16 mouse cellular contexts compared by ENCODE assay signal in the genomic region with DNA sequence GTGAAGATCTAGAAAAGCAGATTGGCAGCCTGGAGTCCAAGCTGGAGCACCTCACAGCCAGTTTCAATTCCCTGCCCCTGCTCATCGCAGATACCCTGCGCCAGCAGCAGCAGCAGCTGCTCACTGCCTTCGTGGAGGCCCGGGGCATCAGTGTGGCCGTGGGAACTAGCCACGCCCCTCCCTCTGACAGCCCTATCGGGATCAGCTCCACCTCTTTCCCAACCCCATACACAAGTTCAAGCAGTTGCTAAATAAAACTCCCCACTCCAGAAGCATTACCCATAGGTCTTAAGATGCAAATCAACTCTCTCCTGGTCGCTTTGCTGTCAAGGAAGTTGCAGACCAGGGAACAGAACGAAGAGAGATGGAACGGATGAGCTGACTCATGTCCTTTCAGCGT. TPM values are rescaled to one million over a fixed set of nuclear protein-coding genes. Genes with fewer than 3 reads are reported as not detected.
DNase-seq lines count a peak whose midpoint lies in the region; ATAC-seq and TF ChIP-seq lines count a peak whose summit lies in the region.
"Had no signal": no experiment of that assay in that cellular context is flagged by ENCODE, and none has a peak within 500 bp of the region (broad histone marks: within the 10 kb centered on the region; RNA-seq: fewer than 3 reads in every experiment).

No protein-coding gene starts in this region.

- no peak for TF ChIP-seq RAD21 in CH12.LX (IDR thresholded peaks at IDR 0.05; ENCODE audit: low read depth, low read length)

- H3K4me2 ChIP-seq in heart, embryonic 12.5 days: peak overlapping the region; percentile 59
- H3K4me2 ChIP-seq in kidney, embryonic 16.5 days (replicated peaks; ENCODE audit: low read depth, low read length): 0 out of 2 replicates have a peak overlapping the region, but pooled peaks have one; percentile 11
- peak overlapping the region; percentile 47; the same call in 1 of the 2 replicates for H3K4me2 ChIP-seq in CH12.LX (ENCODE audit: insufficient read depth, low read depth, poor library complexity, severe bottlenecking)
- H3K4me2 ChIP-seq: embryonic facial prominence, embryonic 15.5 days; forebrain, embryonic 13.5 days; hindbrain, embryonic 14.5 days; kidney, embryonic 15.5 days had no signal

- in situ Hi-C loops in CH12.LX (cut with MboI; ENCODE audit: low pct_ligation_motif_present, low pct_unique_long_range_greater_than_20kb, low sequenced_read_pairs): no loop called here

- H3K36me3 ChIP-seq in heart, embryonic 12.5 days: no peaks in the 10 kb centered on the region
- no peaks in the 10 kb centered on the region for H3K36me3 ChIP-seq in kidney, embryonic 16.5 days (ENCODE audit: insufficient read depth, low read length)
- H3K36me3 ChIP-seq in CH12.LX (replicated peaks in 1 of 2; ENCODE audit: control insufficient read depth in 1 of 2, insufficient read depth in 1 of 2, low read length in 1 of 2): no peaks in the 10 kb centered on the region
- H3K36me3 ChIP-seq in embryonic facial prominence, embryonic 10.5 days (replicated peaks): no peaks in the 10 kb centered on the region
- H3K36me3 ChIP-seq: embryonic facial prominence, embryonic 15.5 days; kidney, embryonic 15.5 days had no signal

- H3K4me3 ChIP-seq in heart, embryonic 12.5 days: peak overlapping the region; percentile 32
- H3K4me3 ChIP-seq in kidney, embryonic 16.5 days (ENCODE audit: low read length): no peak overlapping the region
- no peak overlapping the region for H3K4me3 ChIP-seq in CH12.LX (replicated peaks in 1 of 3; ENCODE audit: low read depth in 2 of 3, low read length in 2 of 3, poor library complexity in 1 of 3)
- H3K4me3 ChIP-seq in embryonic facial prominence, embryonic 10.5 days: no peak overlapping the region
- H3K4me3 ChIP-seq: embryonic facial prominence, embryonic 15.5 days; forebrain, embryonic 13.5 days; gastrocnemius, adult 2 months; kidney, embryonic 15.5 days had no signal

- H3K9me3 ChIP-seq in heart, embryonic 12.5 days (replicated peaks): no peaks in the 10 kb centered on the region
- no peaks in the 10 kb centered on the region for H3K9me3 ChIP-seq in kidney, embryonic 16.5 days (ENCODE audit: low read length)
- H3K9me3 ChIP-seq in CH12.LX (replicated peaks; ENCODE audit: low read length): no peaks in the 10 kb centered on the region
- H3K9me3 ChIP-seq in embryonic facial prominence, embryonic 10.5 days: no peaks in the 10 kb centered on the region
- H3K9me3 ChIP-seq: embryonic facial prominence, embryonic 15.5 days; forebrain, embryonic 13.5 days; kidney, embryonic 15.5 days had no signal

- no peak for TF ChIP-seq EP300 in CH12.LX (IDR thresholded peaks at IDR 0.05; ENCODE audit: low read length)

- TF ChIP-seq CTCF in CH12.LX (conservative IDR thresholded peaks at IDR 0.05 in 1 of 2, IDR thresholded peaks at IDR 0.05 in 1 of 2; ENCODE audit: low read depth in 2 of 2, low read length in 2 of 2): no peak

- no peak overlapping the region for H3K27ac ChIP-seq in heart, embryonic 12.5 days (ENCODE audit: poor library complexity, severe bottlenecking)
- H3K27ac ChIP-seq in kidney, embryonic 16.5 days (ENCODE audit: low read length): no peak overlapping the region
- no peak overlapping the region for H3K27ac ChIP-seq in CH12.LX (ENCODE audit: insufficient read depth, low read depth)
- 0 out of 2 replicates have a peak overlapping the region, but pooled peaks have one; percentile 21 for H3K27ac ChIP-seq in embryonic facial prominence, embryonic 10.5 days (replicated peaks)
- H3K27ac ChIP-seq: embryonic facial prominence, embryonic 15.5 days; forebrain, embryonic 13.5 days; gastrocnemius, adult 2 months; hindbrain, embryonic 14.5 days; kidney, embryonic 15.5 days had no signal

- TF ChIP-seq POLR2A in CH12.LX (IDR thresholded peaks at IDR 0.05; ENCODE audit: low read depth, low read length): no peak

- 14% methylated on average over 11 of the region's 11 CpGs for WGBS in heart, embryonic 12.5 days
- WGBS in kidney, embryonic 16.5 days: 37% methylated on average over 11 of the region's 11 CpGs
- WGBS in embryonic facial prominence, embryonic 10.5 days: 42% methylated on average over 11 of the region's 11 CpGs

- H3K27me3 ChIP-seq in heart, embryonic 12.5 days (replicated peaks): no peaks in the 10 kb centered on the region
- H3K27me3 ChIP-seq in kidney, embryonic 16.5 days (ENCODE audit: insufficient read depth, low read length): no peaks in the 10 kb centered on the region
- no peaks in the 10 kb centered on the region for H3K27me3 ChIP-seq in CH12.LX (replicated peaks)
- H3K27me3 ChIP-seq in embryonic facial prominence, embryonic 10.5 days (replicated peaks; ENCODE audit: low read depth, poor library complexity, severe bottlenecking): 0 out of 2 replicates have a peak, but pooled peaks cover 4% of the 10 kb centered on the region
- H3K27me3 ChIP-seq: embryonic facial prominence, embryonic 15.5 days; forebrain, embryonic 13.5 days; kidney, embryonic 15.5 days had no signal

- no peak for DNase-seq in heart, adult 18-20 months
- DNase-seq in kidney, adult 8-10 months: no peak
- no peak for DNase-seq in CH12.LX (ENCODE audit: extremely low read depth)
- no peak for DNase-seq in embryonic facial prominence, embryonic 10.5 days (ENCODE audit: low spot score)
- no peak for DNase-seq in layer of hippocampus, adult 11-12 months (ENCODE audit: low spot score)
- no peak for DNase-seq in ovary, postnatal 10 days (ENCODE audit: low spot score)
- DNase-seq: cerebellum, adult 18-20 months; gastrocnemius, adult 2 months; right cerebral cortex, postnatal 25 days; thymus, adult 18-20 months had no signal

- dilution Hi-C loops in CH12.LX (cut with MboI; ENCODE audit: extremely low pct_ligation_motif_present, extremely low pct_unique_long_range_greater_than_20kb, low sequenced_read_pairs): no loop called here

- H3K4me1 ChIP-seq in heart, embryonic 12.5 days (replicated peaks): peaks cover 32% of the 10 kb centered on the region
- H3K4me1 ChIP-seq in kidney, embryonic 16.5 days (ENCODE audit: insufficient read depth, low read length): peaks cover 18% of the 10 kb centered on the region; the same call in 1 of the 2 replicates
- H3K4me1 ChIP-seq in CH12.LX (ENCODE audit: control insufficient read depth in 1 of 2, insufficient read depth in 2 of 2): peaks cover 3 to 8% of the 10 kb centered on the region in 2 experiments
- H3K4me1 ChIP-seq in embryonic facial prominence, embryonic 10.5 days: peaks cover 46% of the 10 kb centered on the region

- H3K9ac ChIP-seq in heart, embryonic 12.5 days: peak overlapping the region; percentile 40; the same call in 1 of the 2 replicates
- H3K9ac ChIP-seq in kidney, embryonic 16.5 days (replicated peaks; ENCODE audit: low read length): no peak overlapping the region
- H3K9ac ChIP-seq in CH12.LX (ENCODE audit: insufficient read depth, low read depth): no peak overlapping the region
- H3K9ac ChIP-seq: embryonic facial prominence, embryonic 15.5 days; forebrain, embryonic 13.5 days; hindbrain, embryonic 14.5 days; kidney, embryonic 15.5 days had no signal

- no peaks in the 10 kb centered on the region for H3K79me2 ChIP-seq in CH12.LX (replicated peaks; ENCODE audit: control insufficient read depth, extremely low read depth, insufficient read depth, poor library complexity, severe bottlenecking)

- ATAC-seq in heart, embryonic 12.5 days (ENCODE audit: insufficient number of reproducible peaks, low FRiP score): no peak; the same call in 1 of the 2 replicates
- ATAC-seq in kidney, embryonic 16.5 days (ENCODE audit: low FRiP score, low TSS enrichment): no peak
- ATAC-seq: forebrain, embryonic 13.5 days had no signal

TF ChIP-seq in CH12.LX, 34 proteins besides CTCF, POLR2A, EP300 and RAD21:
- no peak for TF ChIP-seq NELFE (IDR thresholded peaks at IDR 0.05; ENCODE audit: low read depth, low read length)
- TF ChIP-seq USF2 (conservative IDR thresholded peaks at IDR 0.05; ENCODE audit: low read depth, low read length): no peak
- TF ChIP-seq TCF12 (IDR thresholded peaks at IDR 0.05; ENCODE audit: low read depth, low read length): no peak
- no peak for TF ChIP-seq MYC (IDR thresholded peaks at IDR 0.05; ENCODE audit: low read depth, low read length)

RNA-seq across cellular contexts. Expression of a gene that starts 47.7 kb away (rescaled TPM):
- 11.6 and 11.7 TPM in 2 replicates for polyA plus RNA-seq in heart, embryonic 12.5 days (2016; fragmentation: Nextera tagmentation; extraction: Ambion mirVana)
- total RNA-seq in heart, adult 18-20 months (2021): 10 to 100 TPM; 10.2 to 11.0 TPM
- polyA plus RNA-seq in kidney, embryonic 16.5 days (2015; fragmentation: Nextera tagmentation; extraction: Ambion mirVana): 12.3 and 12.4 TPM in 2 replicates
- 20.4 and 22.7 TPM in 2 replicates for total RNA-seq in CH12.LX (2012; rRNA removed)
- total RNA-seq in CH12.LX (2014; rRNA removed): 11.5 and 12.5 TPM in 2 replicates
- polyA plus RNA-seq in CH12.LX (2012; ENCODE audit: insufficient read length, low read depth): 32.4 and 33.1 TPM in 2 replicates
- polyA plus RNA-seq in embryonic facial prominence, embryonic 10.5 days (2016; fragmentation: Nextera tagmentation; extraction: Ambion mirVana): 16.4 and 17.5 TPM in 2 replicates
